Mouse (Mus musculus): Measurements from ENCODE around the gene Pithd1.
"Not testable (repeated sequence)": the region's sequence is repeated elsewhere in the genome, so short reads cannot be mapped to it uniquely, and the experiment has no call there.

The Pithd1 gene

GRCm38 (mm10) chr4:135962946-135963345, 24.1 kb downstream of the Pithd1 start:
- no peak for DNase-seq (ENCODE audit: low read depth in 2 of 2, low spot score in 2 of 2)

- DNase-seq (ENCODE audit: low read depth in 2 of 2, low spot score in 2 of 2) = no peak
These were observed 24.9 kb downstream of the Pithd1 start for GRCm38 (mm10) chr4:135962198-135962597.

- DNase-seq (ENCODE audit: low read depth in 2 of 2, low spot score in 2 of 2) = no peak
These were observed 25.4 kb downstream of the Pithd1 start for GRCm38 (mm10) chr4:135961709-135962108.

GRCm38 (mm10) chr4:135960717-135961116, 26.3 kb downstream of the Pithd1 start:
- peak; percentile 78 to 83 for DNase-seq (ENCODE audit: low read depth in 2 of 2, low spot score in 2 of 2)

- DNase-seq (ENCODE audit: low read depth in 2 of 2, low spot score in 2 of 2) = no peak
These were observed 28.7 kb downstream of the Pithd1 start for GRCm38 (mm10) chr4:135958354-135958753.

- DNase-seq (ENCODE audit: low read depth in 2 of 2, low spot score in 2 of 2) = no peak
These were observed 31.2 kb downstream of the Pithd1 start for GRCm38 (mm10) chr4:135955886-135956285.

GRCm38 (mm10) chr4:135954241-135954640, 32.8 kb downstream of the Pithd1 start:
- DNase-seq (ENCODE audit: low read depth in 2 of 2, low spot score in 2 of 2) = peak; percentile 74 to 80

GRCm38 (mm10) chr4:135953179-135953578, 33.9 kb downstream of the Pithd1 start:
- no peak for DNase-seq (ENCODE audit: low read depth in 2 of 2, low spot score in 2 of 2)

- DNase-seq (ENCODE audit: low read depth in 2 of 2, low spot score in 2 of 2) = peak in 1 of 2 experiments; percentile 36
These were observed 35.6 kb downstream of the Pithd1 start for GRCm38 (mm10) chr4:135951505-135951904.

GRCm38 (mm10) chr4:135950365-135950764, 36.7 kb downstream of the Pithd1 start:
- no peak for DNase-seq (ENCODE audit: low read depth in 2 of 2, low spot score in 2 of 2)

GRCm38 (mm10) chr4:135949911-135950310, 37.2 kb downstream of the Pithd1 start:
- DNase-seq (ENCODE audit: low read depth in 2 of 2, low spot score in 2 of 2) = no peak

- DNase-seq (ENCODE audit: low read depth in 2 of 2, low spot score in 2 of 2) = no peak
These were observed 37.6 kb downstream of the Pithd1 start for GRCm38 (mm10) chr4:135949475-135949874.

GRCm38 (mm10) chr4:135948142-135948541, 38.9 kb downstream of the Pithd1 start:
- no peak for DNase-seq (ENCODE audit: low read depth in 2 of 2, low spot score in 2 of 2)

GRCm38 (mm10) chr4:135946659-135947301, 40.3 kb downstream of the Pithd1 start:
- no peak for DNase-seq (ENCODE audit: low read depth in 2 of 2, low spot score in 2 of 2)

- DNase-seq (ENCODE audit: low read depth in 2 of 2, low spot score in 2 of 2) = peak; percentile 86 to 93
These were observed 40.8 kb downstream of the Pithd1 start, which contains the start of gene Hmgcl for GRCm38 (mm10) chr4:135946278-135946658. Hmgcl (plus strand) TSS chr4:135946448.

GRCm38 (mm10) chr4:135945706-135946105, 41.4 kb downstream of the Pithd1 start:
- no peak for DNase-seq (ENCODE audit: low read depth in 2 of 2, low spot score in 2 of 2)

GRCm38 (mm10) chr4:135943389-135943788, 43.7 kb downstream of the Pithd1 start:
- DNase-seq (ENCODE audit: low read depth in 2 of 2, low spot score in 2 of 2) = no peak

- DNase-seq (ENCODE audit: low read depth in 2 of 2, low spot score in 2 of 2) = no peak
These were observed 44.9 kb downstream of the Pithd1 start for GRCm38 (mm10) chr4:135942193-135942592.

GRCm38 (mm10) chr4:135941026-135941425, 46.0 kb downstream of the Pithd1 start:
- DNase-seq (ENCODE audit: low read depth in 2 of 2, low spot score in 2 of 2) = not testable (repeated sequence)

GRCm38 (mm10) chr4:135938858-135939257, 48.2 kb downstream of the Pithd1 start:
- no peak for DNase-seq (ENCODE audit: low read depth in 2 of 2, low spot score in 2 of 2)

- no peak for DNase-seq (ENCODE audit: low read depth in 2 of 2, low spot score in 2 of 2)
These were observed 51.6 kb downstream of the Pithd1 start for GRCm38 (mm10) chr4:135935502-135935901.

- DNase-seq (ENCODE audit: low read depth in 2 of 2, low spot score in 2 of 2) = no peak
These were observed 52.2 kb downstream of the Pithd1 start for GRCm38 (mm10) chr4:135934708-135935500.
